Mouse (Mus musculus) lung, postnatal 0 days (tissue): ENCODE measurements at regions not wholly inside any gene's neighbourhood (a gene's known extent, or its start where the extent isn't known, plus 50 kb on each side); places are given as distances from the start of the nearest gene placed in this dataset.

Experiments used
- CTCF ChIP-seq: IDR thresholded peaks from 2 replicates; pipeline ENCODE4 v1.5.1; 2016; ENCODE audit warnings: antibody characterized with exemption, mild to moderate bottlenecking
- EP300 ChIP-seq: IDR thresholded peaks from 2 replicates; pipeline ENCODE4 v1.6.1; 2016; ENCODE audit warnings: antibody characterized with exemption, mild to moderate bottlenecking, control low read depth

DNA sequence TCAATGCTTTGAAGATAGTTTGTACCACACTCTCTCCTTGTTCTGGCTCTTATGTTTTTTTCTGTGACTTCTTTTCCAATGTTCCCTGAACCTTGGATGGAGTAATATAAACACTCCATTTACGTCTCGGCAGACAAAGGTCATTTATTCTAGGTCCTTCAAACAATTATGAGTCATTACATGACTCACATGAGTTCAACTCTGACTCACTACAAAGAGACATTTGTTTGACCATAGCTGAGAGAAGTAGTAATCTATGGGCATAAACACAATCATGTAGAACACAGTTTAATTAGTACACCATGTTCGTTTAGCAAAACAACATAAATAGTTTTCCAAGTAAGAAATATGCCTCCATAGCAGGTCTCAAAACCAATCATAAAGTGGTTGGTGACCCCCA, 59.6 kb upstream of the Hmgcll1 start:
- TF ChIP-seq CTCF = no peak
- peak; percentile 76 for TF ChIP-seq EP300
